Mouse (Mus musculus): ENCODE measurements at regions not wholly inside any gene's neighbourhood (a gene's known extent, or its start where the extent isn't known, plus 50 kb on each side); places are given as distances from the start of the nearest gene placed in this dataset.

DNA sequence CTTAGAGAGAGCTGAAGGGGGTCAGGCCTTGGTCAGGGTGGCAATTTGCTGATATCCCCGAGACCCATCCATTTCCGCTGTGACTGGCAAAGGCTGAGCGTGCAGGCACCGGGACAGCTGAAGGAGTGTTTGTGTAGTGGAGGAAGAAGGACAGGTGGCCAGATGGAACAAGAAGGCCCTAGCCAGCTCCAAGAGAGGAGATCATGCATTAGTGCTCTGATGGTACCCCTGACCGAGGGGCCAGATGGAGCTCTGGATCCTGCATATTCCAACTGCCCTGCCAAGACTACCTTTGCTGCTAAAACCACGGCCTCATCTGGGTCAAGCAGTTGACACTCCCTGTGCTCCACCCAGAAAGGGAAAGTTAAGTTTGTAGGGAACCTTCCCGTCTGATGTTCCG lies 174.7 kb downstream of the Zfp326 start:
- no peak for DNase-seq (ENCODE audit: low spot score)

DNA sequence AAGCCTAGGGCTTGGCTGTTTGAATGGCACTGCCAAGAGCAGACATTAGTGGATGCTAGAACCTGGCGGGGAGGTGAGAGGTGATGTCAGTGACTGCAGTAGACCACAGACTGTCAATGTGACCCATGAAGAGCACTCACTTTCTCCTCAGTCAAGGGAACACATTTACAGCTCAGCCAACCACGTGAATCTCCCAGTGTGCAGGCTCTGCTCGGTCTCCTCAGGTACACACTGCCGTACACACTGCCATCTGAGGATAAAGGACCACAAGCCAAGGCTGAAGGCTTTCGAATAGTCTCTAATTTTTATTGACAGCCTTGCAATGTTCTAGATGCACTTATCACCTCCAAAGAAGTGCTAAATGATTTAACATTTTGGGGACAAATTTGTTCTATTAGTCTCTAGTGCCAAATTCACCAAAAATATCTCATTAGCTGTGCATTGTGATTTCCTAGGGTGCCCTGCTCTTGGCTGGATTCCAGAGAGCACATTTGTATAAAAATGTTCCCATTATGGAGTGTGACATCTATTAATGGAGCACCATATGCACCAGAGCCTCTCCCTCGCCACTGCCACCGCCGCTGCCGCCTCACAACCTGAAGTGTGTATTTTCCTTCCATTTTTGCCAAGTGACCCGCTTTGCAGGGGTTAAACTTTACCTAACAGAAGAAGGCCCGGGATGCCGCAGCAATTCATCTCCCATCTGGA lies 168.7 kb downstream of the Zfp326 start:
- no peak for DNase-seq (ENCODE audit: low spot score)

DNA sequence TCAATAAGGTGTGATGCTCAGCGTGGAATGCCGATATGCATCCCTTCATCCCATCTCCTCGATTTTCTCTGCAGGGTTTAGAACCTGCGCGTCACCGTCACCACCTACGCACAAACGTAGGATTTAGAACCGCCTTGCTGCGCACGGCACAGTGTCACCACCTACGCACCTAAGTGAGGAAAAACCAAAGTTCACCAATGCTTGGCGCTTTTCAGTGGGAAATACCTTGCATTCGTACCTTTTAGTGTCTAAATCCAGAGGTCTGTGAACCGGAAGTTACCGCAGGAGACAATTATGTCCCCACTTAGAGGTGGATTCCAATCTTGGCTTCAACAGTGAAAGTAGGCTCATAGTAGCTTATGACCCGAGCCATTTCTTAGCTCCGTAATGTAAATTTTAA lies 162.0 kb downstream of the Zfp326 start:
- no peak for DNase-seq (ENCODE audit: low spot score)

DNA sequence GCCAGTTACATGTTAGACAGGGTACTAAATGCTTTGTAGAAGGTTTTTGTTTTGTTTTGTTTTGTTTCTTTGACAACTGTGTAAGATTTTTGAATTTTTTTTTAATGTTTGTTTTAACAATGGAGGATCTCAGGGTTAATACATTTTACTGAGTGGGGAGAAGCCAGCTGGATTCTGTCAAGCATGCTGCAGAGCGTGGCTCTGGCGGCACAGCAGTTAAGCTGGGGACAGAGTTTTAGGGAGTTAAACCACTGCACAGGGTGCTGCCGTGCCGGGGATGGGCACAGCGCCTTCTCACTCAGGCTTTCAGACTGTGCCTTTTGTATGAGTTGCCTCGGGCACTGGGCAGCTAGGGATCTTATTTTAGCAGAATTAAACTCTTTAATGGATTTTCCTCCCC lies 159.8 kb downstream of the Zfp326 start:
- no peak for DNase-seq (ENCODE audit: low spot score)

DNA sequence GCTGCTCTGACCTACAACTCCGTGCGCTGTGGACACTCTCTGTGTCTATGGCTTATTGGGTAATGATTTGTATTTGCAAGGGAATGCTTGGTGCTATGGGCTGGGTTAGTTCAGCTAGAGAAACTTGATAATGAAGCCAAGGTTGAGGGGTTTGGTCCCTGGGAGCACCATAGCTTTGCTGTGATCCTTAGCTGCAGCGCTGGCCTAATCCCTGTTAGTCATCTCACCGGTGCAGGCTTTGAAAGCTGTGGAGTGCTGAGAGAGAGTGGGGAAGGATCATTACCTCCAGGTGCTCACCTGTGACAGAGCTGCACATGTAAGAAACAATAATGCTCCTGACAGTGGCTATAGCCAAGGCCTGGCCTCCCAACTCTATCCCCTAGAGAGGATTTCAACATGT lies 156.6 kb downstream of the Zfp326 start:
- DNase-seq (ENCODE audit: low spot score) = no peak

DNA sequence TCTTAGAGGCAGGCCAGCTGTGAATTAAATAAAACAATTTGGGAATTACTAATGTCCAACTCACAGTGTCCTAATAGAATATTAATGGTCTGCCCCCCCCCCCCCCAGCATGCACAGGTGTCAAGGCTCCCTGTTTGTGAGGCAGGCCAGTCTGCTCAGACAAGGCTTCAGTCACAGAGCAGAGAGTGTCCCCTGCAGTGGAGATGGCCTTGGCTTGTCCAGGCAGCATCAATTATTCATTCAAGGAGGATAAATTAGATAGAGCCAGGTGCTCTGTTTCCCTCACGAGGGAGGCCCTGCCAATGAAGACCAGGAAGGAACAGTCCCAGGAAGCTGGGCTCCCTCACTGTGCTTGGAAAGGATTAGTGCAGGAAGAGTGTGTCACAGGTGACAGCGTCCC lies 150.5 kb downstream of the Zfp326 start:
- no peak for DNase-seq (ENCODE audit: low spot score)

DNA sequence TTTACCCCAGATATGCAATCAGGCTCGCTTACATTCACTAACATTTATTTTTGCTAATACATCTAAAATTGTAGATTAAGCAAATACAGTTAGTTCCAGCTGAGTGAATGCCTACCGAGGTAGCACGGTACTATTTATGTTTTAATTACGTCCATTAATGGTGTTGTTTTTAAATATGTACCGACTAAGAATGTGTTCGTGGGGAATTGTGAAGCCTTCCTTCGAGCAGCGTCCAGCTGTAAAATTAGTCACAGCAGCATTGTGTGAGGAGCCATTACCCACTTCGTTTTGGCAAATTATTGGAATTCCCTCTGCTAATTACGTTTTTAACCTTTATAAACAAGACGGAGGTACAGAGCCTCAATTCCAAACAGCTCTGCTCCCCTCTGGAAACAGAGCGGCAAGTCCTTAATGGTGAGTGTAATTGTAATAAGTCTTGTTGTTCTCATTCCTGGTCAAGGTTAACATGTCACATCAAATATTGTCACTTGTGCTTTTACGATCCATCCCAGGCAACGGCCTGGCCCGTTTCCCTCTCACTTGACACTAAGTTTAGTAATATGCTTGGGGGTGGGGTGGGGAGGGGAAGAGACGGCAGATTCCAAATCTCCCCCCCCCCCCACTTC lies 128.0 kb downstream of the Zfp326 start:
- DNase-seq (ENCODE audit: low spot score) = no peak

DNA sequence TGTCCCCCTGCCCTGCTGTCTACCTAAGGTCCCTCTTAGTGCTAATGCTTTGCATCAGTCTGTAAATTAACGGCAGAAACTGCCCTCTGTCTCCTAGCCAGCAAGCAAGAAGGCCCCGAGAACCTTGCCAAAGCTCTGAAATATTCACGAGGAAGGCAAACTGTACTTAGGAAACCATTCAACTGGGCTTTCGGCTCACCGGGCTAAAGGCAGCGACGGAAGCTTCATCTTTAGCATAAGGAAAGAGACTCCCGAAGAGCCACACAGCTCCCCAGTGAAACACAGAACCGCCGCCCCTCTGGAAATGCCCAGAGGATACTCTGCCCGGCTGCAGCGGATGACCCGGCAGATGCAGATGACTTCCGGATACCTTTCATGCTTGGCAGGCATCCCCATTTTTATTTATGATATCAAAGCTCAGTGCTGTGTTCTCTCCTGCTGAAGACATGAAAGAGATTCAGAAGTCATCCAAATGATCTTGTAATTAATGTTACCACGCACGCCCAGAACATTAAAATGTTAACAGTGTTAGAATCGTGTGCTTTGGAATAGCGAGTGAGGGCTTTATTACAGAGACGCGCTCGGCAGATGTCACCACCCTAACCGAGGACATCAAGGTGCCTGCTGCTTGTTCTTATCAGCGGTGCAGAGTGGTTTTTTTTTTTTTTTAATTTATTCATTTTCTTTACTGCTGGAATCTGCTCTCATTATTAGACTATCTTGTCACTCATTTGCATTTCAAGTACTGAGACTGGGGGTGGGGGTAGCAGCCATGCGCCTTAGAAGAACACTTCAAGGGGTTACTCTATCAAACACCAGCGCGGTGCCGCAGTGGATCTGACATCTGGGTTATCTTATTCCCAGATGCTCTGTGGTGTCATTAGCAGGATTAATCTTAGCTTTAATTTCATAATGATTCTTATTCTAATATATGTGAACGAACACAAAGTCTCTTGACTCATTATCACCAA lies 127.2 kb downstream of the Zfp326 start:
- DNase-seq (ENCODE audit: low spot score) = no peak

DNA sequence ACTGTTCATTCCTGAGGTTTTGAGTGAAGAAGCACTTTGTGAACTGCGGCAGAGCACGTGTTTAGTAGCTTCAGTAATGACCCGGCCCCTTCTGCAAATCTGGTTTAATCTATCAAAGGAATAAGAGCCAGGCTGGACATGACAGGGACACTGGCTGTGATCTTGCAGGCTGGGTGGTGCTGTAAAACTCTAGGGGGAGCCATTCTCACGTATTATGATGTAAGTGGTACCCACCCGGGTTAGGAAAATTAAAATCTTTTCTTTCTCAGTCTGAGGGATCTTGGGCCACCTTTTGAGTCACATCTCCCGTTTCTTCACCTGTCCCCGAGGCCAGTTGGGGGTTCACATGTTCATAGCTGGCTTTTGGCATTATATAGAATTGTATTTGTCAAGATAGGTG lies 126.0 kb downstream of the Zfp326 start:
- DNase-seq (ENCODE audit: low spot score) = no peak

DNA sequence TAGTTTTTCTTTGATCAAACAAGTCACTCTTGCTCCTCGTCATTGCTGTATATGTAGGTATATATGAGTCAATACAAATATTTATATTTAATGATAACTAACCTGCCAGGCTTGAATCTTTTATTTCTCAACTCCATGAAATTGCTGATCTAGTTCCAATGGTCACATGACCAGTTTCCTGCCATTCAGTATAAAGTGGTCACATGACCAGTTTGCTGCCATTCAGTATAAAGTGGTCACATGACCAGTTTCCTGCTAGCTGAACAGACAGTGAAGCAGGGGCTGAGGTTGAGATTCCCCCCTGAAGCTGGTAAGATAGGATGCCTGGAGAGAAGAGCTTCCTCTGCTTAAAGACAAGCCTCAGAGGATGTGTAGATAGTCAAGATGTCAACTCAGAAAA lies 117.9 kb downstream of the Zfp326 start:
- DNase-seq (ENCODE audit: low spot score) = no peak

DNA sequence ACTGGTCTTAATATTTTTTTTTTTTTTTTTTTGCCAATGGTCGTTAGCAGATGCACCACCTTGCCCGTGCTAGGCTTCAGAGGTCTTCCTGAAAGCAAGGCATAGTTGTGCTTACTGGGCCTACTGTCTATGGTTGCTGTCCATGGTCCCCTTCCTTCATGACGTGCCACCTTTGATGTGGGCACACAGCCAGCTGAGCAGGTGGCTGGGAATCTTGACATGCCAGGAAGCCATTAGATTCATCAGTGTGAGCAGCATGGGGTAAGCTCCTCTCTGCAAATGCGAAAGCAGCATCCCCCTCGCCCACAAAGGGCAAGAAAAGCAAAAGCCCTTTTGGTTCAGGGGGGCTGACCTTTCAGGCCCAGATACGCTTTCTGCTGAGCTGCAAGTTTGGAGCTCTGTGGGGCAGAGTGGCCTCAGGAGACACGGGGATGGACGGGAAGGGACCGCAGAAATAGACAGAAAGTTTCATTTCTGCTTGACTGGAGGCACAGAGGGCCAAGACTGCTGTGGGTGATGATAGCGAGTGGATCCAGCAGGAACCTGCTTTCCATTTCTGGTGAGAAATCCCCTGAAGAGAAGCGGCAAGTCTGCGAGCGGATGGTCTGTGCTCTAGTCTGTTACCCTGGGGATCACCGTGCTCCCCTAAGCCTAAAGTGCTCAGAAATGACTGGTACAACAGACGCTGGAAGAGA lies 116.8 kb downstream of the Zfp326 start:
- DNase-seq (ENCODE audit: low spot score) = no peak

DNA sequence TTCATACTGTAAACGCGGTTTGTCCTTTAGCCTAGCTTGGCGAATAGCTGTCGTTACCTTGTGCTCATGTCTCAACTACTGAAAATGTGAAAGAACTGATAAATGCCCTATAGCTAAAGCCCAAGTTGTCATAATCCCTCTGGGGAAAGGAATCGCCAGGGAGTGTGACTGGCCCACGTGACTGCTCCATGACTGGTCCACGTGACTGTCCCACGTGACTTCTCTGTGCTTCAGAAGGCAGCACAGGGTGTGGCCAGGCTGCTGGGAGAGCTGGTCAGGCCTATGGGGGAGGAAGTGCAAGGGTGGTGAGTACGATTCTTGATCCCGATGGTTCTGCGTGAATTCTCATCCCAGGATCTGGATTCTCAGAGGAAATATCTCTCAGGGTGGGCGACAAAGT lies 114.4 kb downstream of the Zfp326 start:
- DNase-seq (ENCODE audit: low spot score) = no peak

DNA sequence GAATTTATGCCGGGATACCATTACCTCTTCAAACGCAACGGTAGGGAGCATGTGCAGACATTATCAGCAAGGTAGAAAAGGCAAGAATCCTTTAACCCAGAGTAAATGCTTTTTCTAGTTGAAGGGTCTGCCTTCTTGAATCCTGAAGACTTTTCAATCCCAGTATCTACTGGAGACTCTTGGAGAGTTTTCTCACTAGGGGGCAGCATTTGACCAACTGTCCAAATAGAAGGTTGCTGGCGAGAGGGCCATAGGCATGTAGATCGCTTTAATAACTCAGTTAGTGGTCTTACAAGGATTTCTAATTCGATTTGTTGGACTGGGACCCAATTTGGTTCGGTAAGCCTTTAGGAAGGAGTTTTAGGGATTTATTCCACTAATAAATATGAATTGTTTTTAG lies 110.0 kb downstream of the Zfp326 start:
- DNase-seq (ENCODE audit: low spot score) = no peak

DNA sequence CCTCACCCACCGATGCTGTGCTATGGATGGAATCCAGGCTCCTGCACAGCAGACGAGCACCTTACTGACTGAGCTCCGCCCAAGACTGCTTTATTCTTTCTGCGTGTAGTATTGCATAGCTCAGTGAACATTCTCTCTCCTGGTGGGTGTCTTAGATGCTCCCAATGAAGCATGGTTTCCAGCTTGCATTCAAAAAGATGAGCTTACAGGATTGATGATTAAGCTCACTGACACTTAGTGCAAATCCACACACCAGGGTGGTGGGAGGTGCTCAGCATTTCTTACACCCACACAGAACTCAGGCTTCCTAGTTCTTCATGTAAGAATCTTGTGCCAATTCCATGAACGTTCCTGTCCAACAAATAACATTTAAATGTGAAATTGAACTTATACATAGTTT lies 106.8 kb downstream of the Zfp326 start:
- DNase-seq (ENCODE audit: low spot score) = no peak

DNA sequence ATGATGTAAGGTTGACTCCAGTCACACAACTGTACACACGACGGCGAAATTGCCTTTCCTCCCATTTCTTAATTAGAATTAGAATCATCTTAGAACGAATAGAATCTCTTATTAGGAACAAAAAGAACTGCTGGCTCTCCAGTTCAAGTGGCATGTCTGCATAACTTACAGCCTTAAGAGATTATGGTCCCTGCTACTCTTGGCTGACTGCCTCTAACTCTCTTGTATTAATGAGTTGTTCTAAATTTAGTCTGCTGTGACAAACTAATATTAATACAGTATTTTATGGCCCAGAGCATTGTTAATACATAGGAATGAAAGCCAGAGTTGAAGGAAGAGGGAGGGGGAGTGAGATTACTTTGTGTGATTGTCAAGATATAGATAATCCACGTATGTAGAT lies 100.4 kb downstream of the Zfp326 start:
- no peak for DNase-seq (ENCODE audit: low spot score)

DNA sequence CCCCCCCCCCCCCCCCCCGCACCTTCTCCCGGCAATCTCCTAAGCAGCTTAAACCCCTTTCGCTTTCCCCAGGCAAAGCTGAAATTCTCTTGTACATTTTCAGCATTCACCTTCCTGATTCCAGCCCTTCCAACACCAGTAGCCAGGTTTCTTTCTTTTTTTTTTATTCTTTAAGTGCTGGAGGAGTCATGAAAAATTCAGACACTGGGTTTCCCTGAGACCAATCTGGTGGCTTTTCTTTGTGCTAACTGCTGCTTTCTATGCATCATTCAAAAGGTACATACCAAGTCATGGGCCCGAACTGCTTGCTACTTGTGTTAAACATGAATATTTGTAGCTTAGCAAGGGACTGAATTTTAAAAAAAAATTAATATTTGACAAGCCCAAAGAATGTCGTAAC lies 99.7 kb downstream of the Zfp326 start:
- no peak for DNase-seq (ENCODE audit: low spot score)

DNA sequence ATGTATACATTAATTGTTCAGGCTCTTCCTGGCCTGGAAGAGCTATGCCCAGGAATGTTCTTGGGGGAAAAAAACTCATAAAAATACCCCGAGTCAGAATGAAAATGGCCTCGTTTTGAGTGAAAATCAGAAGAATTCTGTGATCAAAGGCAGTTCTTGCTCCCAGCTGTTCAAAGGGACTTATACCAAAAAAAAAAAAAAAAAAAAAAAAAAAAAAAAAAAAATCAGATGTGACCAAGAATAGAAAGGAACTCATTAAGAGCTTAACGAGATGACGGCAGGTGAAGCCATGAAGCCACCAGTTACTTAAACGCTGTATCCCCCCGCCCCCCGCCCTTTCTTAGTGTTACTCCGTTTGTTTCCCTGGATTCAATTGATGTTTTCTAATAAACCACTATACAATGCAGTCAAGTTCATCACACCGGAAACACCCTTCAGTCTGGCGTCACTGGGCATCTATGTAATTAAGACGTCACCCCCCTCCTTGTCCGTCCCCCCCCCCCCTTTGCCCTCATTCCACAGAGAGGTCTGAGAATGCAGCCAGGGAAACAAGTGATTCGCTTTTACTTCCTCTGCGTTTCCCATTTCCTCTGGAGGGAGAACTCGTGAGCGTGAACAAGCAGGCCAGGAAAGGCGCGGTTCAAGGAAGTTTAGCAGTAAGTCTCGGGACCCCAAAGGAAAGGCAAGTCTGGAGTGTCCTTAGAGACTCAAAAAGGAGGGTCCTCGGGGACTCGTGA lies 99.1 kb downstream of the Zfp326 start:
- no peak for DNase-seq (ENCODE audit: low spot score)

DNA sequence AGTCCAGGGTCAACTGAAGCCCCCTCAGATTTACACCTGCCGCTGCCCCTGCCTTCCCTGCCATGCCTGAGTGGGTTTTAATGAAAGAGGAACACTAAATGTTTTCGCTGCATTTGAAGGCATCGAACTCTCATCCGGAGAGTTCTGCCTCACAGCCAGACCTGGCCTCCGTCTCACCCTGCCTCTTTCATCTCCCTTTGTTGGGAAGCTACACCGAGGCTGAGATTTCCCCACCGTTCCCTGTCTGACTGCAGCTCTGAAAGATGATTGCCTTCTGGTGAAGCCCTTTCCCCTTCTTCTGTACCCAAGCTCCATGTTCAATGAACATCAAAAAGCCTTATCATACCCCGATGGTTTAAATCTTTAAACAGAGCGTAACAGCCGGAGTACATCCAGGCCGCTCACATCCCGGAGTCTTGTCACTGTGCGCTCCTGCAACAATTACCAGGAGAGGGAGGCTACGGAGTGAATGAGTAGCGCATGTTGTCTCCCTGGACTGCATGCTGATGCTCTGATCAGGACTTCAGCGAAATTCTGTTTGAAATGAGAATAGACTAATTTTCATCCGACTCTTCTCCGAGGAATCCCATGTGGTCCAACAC lies 98.3 kb downstream of the Zfp326 start:
- DNase-seq (ENCODE audit: low spot score) = no peak

Data from urinary bladder, postnatal 14 days (tissue).